Mouse (Mus musculus): ENCODE measurements at regions not wholly inside any gene's neighbourhood (a gene's known extent, or its start where the extent isn't known, plus 50 kb on each side); places are given as distances from the start of the nearest gene placed in this dataset.

DNA sequence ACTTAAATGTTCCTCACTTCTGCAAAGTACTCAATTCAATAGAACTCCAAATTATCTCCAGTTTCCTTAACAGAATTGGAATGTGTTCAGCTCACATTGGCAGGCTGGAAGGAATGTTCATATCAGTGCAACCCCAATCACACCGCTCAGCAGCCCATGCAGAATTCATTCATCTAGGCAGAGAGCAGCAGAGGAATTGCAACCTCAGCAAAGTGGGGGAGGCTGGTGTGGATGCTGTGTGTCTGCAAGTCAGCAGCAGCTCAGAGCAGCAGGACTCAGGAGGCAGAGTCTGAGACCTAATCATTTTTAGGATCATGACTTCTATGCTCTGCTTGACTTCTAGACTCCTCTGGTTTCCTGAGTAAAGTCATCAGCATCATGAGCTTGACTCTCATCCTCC, 100.7 kb upstream of the Chrna7 start:
- ATAC-seq (replicated peaks in 1 of 2; ENCODE audit: insufficient read depth in 1 of 2, low FRiP score in 2 of 2, low TSS enrichment in 1 of 2, low read depth in 1 of 2, poor library complexity in 2 of 2, severe bottlenecking in 2 of 2), result no peak

DNA sequence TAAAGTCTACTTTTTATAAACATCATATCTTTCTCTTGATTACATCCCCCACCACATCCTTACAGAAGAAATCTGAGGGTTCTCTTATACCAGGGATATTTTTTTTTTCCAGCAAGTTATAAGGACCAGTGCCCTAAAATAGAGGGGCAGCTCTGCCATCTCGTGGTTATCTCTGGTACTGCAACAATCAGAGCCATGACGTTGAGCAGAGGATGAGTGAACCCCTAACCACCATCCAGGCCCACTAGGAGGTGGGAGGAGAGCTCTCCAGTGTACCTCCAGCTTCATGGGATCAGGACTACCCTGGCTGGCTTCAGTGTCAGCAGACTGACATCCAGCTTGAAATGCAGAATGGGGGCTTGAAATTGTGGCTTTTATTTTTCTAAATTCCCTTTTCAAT, 107.2 kb upstream of the Chrna7 start:
- peak; percentile 47 to 64; a peak in 2 of 4 replicates for ATAC-seq (replicated peaks in 1 of 2; ENCODE audit: insufficient read depth in 1 of 2, low FRiP score in 2 of 2, low TSS enrichment in 1 of 2, low read depth in 1 of 2, poor library complexity in 2 of 2, severe bottlenecking in 2 of 2)

DNA sequence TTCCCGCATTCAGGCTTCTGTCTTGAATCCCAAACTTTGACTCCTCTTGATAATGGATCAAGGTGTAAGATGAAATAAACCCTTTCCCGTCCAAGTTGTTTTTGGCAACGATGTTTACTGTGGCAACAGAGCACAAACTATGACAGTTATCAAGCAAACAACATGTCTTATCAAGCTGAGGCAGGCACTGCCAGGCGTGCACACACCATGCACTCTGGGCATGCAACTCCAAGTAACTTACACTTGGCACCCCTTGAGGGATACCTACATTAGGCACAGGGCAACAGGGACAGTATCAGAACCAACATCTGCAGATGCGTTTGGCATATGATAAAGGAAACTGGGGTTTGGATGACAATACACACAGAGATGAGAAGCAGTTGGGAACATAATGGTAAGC, 108.8 kb upstream of the Chrna7 start:
- ATAC-seq (replicated peaks in 1 of 2; ENCODE audit: insufficient read depth in 1 of 2, low FRiP score in 2 of 2, low TSS enrichment in 1 of 2, low read depth in 1 of 2, poor library complexity in 2 of 2, severe bottlenecking in 2 of 2), result no peak

DNA sequence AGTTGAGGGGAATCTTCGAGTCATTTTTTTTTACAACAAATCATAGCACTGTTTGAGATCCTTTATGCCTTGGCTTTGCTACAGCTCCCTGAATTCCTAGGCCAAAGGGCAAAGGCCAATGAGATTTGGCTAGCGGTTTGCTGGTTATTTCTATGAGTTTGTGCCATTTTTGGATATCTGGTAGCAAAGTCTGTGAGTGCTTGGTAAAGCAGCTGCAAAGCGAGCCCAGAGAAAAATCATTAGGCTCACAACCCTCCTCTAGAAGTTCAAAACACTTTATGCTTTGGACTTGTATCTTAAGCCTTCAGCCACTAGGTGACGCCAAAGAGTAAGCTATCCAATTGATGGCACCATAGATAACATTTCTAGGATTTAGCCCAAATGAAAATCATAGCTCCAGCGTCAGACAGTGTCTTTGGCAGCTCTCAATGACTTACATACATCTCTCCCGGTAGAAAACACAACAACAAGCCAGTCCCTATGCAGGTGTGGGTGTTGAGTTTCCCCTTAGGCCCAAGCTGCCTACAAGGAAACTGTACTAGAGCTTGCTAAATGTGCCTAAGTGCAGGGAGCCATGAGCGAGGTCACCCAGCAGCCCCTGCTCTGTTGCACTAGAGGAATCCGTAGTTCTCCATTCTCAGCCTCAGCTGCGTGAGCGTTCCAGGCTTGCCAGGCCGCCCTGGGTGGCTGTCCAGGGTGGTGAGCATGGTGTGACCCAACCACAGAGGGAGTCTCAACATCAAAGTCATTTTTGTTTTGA, 109.8 kb upstream of the Chrna7 start:
- peak in 1 of 2 experiments; percentile 36; a peak in 1 of 4 replicates for ATAC-seq (replicated peaks in 1 of 2; ENCODE audit: insufficient read depth in 1 of 2, low FRiP score in 2 of 2, low TSS enrichment in 1 of 2, low read depth in 1 of 2, poor library complexity in 2 of 2, severe bottlenecking in 2 of 2)

DNA sequence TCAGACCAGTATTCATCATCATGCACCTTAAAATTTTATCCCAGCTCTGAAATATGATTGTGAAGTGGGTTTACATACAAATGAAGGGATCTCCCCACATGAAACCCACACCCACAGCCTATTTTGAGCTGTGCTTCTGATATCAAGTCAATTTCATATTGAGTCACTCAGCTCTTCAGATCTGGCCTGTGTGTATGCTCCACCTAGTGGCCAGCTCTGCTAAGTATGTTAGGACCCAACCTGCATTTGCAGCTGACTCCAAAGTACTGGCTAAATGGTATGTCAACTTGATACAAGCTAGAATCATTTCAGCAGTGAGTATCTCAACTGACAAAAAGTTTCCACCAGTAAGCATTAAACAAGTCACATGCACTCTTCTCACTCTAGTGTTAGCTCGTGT, 109.4 kb upstream of the Otud7a start:
- ATAC-seq (replicated peaks in 1 of 2; ENCODE audit: insufficient read depth in 1 of 2, low FRiP score in 2 of 2, low TSS enrichment in 1 of 2, low read depth in 1 of 2, poor library complexity in 2 of 2, severe bottlenecking in 2 of 2), result peak; percentile 42; a peak in 1 of 4 replicates

DNA sequence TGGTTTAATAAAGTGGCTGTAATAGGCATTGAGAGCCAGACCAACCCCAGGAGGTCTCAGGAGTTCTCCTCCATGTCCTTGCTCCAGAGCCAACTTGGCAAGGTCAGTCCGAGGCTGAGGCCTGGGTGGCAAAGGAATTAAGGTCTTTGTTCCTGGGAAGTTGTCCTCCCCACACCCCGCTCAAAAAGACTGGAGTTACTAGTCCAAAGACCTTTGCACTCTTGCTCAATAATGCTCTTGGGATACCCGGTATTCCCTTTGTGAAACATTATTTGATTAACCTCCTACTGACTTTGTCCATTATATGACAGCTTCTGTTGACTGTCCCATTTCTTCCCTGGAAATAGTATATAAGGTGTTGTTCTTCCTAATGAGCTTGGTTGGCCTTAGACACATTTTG, 108.5 kb upstream of the Otud7a start:
- ATAC-seq (replicated peaks in 1 of 2; ENCODE audit: insufficient read depth in 1 of 2, low FRiP score in 2 of 2, low TSS enrichment in 1 of 2, low read depth in 1 of 2, poor library complexity in 2 of 2, severe bottlenecking in 2 of 2), result no peak

DNA sequence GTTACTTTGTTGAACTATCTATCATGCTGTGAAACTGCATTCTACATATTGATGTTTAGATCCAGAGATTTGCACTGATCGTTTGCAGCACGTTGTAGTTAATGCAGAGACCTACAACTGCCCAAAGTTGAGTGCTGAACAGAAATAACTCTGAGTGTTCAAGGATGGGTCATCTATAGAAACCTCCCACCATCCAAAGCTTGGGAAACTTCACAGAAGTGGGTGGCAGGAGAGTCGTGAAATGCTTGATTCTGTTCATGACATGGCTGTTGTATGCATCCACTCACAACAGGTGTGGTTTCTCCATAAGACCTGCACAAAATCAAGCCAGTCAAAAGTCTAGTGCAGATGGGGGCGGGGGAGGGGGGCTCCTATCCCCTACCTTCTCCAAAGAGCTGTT, 102.8 kb upstream of the Otud7a start:
- ATAC-seq (replicated peaks in 1 of 2; ENCODE audit: insufficient read depth in 1 of 2, low FRiP score in 2 of 2, low TSS enrichment in 1 of 2, low read depth in 1 of 2, poor library complexity in 2 of 2, severe bottlenecking in 2 of 2), result no peak

DNA sequence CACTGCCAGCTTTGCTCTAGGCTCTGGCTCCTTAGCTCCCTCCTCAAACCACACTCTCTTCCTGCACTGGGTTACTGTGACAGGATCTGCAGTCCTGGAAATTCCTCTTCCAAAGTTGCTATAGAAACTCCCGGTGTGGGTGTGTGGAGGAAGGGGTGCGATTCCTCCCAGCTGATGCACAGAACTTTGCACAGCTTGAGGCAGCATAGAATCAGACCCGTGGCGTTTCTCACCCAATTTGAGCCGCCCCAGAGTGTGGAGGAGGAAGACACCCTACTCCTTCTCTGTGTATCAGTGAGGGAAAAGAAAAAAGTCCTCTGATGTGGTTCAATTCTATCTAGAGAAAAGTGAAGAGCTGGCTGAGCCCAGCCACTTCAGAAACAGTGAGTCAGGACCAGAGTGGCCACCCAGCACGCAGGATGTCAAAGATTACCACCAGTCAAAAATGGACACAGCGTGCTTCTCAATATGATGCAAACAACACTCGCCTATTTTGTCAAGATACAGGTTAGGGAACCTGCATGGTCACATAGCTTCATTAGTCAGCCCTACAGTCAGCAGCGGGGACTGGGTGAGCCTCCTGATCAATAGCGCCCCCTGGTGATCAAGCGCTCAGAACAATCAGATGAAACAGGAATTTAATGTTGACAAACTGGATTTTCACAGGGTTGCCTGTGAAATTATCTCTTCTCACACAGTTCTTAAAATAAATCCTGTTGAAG, 98.7 kb upstream of the Otud7a start:
- ATAC-seq (replicated peaks in 1 of 2; ENCODE audit: insufficient read depth in 1 of 2, low FRiP score in 2 of 2, low TSS enrichment in 1 of 2, low read depth in 1 of 2, poor library complexity in 2 of 2, severe bottlenecking in 2 of 2), result peak in 1 of 2 experiments; percentile 42; a peak in 1 of 4 replicates

DNA sequence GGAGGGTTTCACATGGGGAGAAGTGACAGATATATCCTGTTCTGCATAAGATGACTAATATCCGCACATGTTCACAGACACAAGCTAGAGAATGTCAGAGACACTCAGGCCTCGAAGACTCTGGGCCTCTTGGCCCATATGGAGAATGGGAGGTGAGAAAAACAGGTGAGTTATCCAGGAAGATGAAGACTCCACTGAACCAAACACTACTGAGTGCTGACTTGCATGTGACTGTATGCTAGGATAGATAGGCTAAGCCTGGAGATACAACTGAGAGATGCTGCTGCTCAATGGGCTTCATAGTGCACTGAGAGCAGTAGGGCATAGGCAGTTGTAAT, 98.2 kb upstream of the Otud7a start:
- ATAC-seq (replicated peaks in 1 of 2; ENCODE audit: insufficient read depth in 1 of 2, low FRiP score in 2 of 2, low TSS enrichment in 1 of 2, low read depth in 1 of 2, poor library complexity in 2 of 2, severe bottlenecking in 2 of 2), result no peak
